Mouse (Mus musculus): ENCODE data around the gene Slc38a10. TPM values are rescaled to one million over a fixed set of nuclear protein-coding genes. Genes with fewer than 3 reads are reported as not detected.

Gene Slc38a10
- total RNA-seq, 2 experiments from 2014 or later, result 43.0 to 43.4 TPM

DNA sequence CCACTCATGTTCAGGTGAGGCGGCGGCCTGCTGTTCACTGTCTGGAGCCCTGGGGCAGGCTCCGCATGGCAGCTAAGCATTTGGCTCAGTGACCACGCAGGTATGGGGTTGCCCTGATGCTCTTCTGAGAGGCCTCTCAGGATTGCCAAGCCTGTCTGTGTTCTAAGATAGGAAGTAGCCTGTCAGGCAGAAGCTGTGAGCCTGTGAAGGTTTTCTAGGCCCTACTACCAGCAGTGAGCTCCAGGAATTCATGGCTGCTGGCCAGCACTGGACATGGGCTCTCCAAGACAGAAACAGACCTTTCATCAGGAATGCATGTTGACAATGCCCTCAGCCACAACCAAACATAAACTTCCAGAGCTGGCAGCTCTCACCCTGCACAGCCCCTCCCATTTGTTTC lies 39.0 kb downstream of the Slc38a10 start:
- no peak for DNase-seq
- intact Hi-C loops (cut with DNase I), result loop anchor here (5.0 kb wide), 1 partner anchor 195 kb away; no protein-coding TSS in a partner anchor

DNA sequence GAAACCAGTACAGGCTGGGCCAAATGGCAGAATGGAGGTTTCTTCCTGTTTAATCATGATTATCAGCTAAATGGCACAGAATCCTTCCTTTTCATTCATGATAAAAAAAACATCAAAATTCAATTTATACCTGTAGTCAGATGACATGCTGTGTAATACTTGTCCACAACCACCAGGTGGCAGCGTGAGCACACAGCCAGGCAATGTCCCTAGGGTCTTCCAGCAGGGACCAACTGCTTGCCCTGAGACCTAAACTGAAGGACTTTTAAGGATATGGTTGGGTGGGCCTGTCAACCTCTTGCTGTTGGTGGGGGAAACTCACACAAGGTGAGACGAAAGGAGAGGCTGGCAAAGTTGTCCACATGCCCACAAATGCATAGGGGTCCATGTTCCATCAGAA lies 40.1 kb downstream of the Slc38a10 start:
- intact Hi-C loops (cut with DNase I), result loop anchor here (5.0 kb wide), 1 partner anchor 196 kb away; no protein-coding TSS in a partner anchor
- peak in 1 of 2 experiments; percentile 40 for DNase-seq

DNA sequence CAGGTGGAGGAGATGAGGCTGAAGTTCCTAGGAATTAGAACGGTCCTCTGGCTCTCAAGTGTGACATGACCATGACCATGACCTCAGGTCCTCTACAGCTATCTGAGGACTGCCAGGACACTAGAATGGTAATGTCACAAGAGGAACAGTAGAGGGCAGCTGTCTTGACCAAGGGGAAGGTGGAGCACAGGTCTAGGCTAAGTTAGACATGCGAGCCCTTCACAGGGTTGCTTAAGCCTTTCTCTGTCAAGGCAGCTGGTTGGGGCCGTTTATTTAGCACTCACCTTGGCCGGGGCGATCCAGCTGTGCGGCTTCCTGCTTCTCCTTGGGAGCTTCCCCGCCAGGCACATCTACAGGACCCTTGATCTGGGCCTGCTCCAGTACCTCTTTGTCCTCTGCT lies 40.6 kb downstream of the Slc38a10 start:
- intact Hi-C loops (cut with DNase I), result loop anchor here (5.0 kb wide), 1 partner anchor 197 kb away; no protein-coding TSS in a partner anchor

DNA sequence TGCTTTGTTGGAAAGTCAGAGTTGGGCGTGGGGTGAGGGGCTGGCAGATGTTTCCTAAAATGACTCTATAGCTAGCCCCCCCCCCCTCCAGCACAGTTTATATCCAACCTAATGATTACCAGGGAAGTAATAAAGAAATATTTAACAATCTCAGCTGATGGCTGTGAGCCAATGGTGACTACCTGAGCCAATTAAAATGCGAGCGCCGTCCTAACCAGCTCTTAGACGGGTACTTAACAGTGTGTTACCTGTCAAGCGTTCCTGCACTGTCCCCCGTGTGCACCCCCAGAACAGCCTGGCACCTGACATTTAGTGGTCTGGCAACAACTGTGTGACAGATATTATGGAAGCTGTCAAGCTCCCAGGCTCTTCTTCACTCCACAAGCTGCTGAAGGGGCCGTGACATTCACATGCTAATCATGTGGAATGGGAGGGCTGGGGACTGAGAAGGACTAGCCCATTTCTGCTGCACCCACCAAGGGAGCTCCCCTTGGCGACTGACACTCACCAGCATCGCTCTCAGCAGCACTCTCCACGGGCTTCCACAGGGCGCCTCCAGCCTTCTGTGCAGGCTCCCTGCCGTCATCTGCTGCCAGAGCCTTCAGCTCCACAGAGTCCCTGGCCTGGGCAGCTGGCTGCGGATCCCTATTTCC lies 41.5 kb downstream of the Slc38a10 start:
- intact Hi-C loops (cut with DNase I), result loop anchor here (5.0 kb wide), 1 partner anchor 198 kb away; no protein-coding TSS in a partner anchor
- DNase-seq, result no peak

More for the DNA sequence above, 40.6 kb downstream of the Slc38a10 start:
- no peak for DNase-seq

DNA sequence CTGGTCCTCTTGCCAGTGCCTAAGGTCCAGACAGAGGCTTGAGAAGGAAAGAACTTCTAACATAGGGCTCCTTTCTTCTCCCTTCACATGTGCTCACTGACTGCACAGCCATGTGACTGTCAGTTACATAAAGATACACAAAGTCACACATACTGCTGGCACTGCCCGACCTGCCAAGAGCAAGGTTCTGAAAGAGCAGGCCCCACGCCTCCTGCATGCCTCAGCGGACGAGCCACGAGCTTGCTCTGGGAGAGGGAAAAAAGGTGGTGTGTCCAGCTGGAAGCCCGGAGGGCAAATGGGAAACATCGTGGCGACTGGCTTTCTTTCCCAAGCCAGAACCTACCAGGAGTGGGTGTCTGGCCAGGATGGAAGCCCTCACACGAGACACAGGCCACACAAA lies 43.4 kb downstream of the Slc38a10 start:
- no peak for DNase-seq
- intact Hi-C loops (cut with DNase I), result no loop called here

DNA sequence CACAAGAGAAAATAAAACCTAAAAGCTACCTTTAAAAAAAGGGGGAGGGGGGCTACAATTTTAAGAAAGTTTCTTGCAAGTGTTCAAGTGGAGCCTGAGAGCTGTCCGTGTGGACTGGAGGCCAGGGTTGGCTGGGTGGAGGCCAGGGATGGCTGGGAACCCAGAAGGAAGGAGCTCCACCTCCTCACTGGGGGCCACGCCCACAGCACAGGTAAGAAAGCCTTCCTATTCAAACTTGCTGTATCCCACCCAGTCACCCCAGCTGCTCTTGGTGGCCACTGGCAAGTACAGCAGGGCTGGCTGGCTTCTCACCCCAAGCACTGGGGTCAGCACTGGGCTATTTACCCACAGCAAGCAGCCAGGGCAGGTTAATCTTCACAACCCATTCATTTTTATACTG lies 44.1 kb downstream of the Slc38a10 start:
- DNase-seq, result no peak
- intact Hi-C loops (cut with DNase I), result no loop called here

DNA sequence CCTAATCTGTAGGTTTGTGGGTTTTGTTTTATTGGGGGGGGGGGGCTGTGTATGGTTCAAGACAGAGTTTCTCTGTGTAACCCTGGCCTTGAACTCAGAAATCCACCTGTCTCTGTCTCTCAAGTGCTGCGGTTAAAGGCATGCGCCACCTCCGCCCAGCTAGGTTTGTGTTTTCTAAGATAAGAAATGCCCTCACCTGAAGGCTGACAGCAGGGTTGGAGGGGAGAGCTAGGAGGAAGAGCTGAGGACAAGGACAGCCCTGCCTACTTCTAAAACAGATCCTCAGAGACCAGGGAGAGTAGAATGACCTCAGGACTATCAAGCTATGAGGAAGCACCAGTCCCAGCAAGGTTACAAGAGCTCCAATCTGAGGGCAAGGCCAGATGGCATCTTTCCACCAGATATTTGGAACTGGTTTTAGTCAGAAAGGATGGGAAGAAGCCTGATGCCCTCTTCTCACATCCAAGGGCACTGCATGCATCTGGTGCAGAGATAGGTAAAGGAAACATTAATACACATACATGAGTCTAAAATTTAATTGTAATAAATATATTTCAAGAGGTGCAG lies 47.6 kb downstream of the Slc38a10 start:
- intact Hi-C loops (cut with DNase I), result no loop called here

DNA sequence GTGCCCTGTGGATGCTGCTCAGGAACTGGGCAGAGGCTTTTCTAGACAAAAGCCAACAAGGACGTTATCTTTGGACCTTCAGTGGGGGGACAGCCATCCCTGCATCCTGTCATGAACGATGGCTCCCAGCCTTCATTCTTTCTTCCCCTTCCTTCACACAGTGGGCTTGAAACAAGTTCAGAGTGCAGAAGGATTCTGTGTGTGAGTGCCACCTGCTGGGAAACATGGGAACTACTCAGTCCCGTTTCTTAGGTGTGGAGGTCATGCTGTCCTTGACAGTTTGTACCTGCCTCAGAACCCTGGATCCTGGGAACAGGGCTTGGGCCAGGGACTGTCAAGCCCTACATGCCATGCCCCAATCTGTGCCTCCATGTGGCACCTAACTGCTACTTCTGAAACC lies 50.1 kb downstream of the Slc38a10 start:
- peak; percentile 34 to 47 for DNase-seq
- intact Hi-C loops (cut with DNase I), result loop anchor here (2.0 kb wide), 1 partner anchor 70 kb away; no protein-coding TSS in a partner anchor

More for the DNA sequence above, 47.6 kb downstream of the Slc38a10 start:
- no peak for DNase-seq

DNA sequence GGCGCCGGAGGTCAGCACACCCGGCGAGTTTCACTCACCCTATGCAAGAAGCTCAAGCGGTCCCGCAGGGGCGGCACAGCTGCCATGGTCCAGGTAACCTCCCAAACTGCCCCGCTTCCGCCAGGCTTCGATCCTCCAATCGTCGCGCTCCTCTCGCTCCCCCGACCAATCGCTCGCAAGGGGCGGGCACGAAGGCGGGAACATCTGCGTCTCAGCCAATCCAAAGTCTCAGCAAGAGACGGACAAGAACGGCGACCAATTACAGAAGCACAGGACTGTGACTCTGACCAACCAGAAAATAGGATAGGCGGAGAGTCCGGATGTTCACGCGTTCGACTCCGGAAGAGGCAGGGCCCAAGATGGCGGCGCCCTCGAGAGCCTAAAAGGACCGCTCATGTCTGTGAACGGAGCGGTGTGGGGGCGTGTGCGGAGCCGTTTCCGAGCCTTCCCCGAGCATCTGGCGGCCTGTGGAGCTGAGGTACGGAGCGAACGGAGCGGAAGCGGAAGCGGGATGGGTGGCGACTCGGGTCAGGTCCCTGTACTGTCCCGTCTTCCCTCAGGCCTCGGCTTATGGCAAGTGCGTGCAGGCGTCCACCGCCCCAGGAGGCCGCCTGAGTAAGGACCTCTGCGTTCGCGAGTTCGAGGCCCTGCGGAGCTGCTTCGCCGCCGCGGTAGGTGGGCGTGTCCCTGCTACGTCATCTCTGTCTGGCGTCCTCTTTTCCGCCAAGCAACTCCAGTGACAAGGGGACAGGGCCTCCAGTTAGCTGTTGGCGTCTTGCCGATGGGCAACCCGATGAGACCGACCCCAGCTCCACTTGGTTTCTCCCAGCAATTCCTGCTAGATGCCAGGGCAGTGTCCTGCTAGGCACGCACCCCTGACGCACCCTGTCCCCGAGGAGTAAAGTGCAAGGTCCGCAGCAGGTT lies 52.3 kb downstream of the Slc38a10 start, which contains the start of the genes Tepsin and Ndufaf8:
Gene Tepsin, minus strand, starts transcription at position 144 of the 924 bp plus-strand sequence.
Gene Ndufaf8, plus strand, starts transcription at position 341 of the 924 bp plus-strand sequence.
- peak; percentile 92 to 100 for DNase-seq
- intact Hi-C loops (cut with DNase I), result no loop called here

DNA sequence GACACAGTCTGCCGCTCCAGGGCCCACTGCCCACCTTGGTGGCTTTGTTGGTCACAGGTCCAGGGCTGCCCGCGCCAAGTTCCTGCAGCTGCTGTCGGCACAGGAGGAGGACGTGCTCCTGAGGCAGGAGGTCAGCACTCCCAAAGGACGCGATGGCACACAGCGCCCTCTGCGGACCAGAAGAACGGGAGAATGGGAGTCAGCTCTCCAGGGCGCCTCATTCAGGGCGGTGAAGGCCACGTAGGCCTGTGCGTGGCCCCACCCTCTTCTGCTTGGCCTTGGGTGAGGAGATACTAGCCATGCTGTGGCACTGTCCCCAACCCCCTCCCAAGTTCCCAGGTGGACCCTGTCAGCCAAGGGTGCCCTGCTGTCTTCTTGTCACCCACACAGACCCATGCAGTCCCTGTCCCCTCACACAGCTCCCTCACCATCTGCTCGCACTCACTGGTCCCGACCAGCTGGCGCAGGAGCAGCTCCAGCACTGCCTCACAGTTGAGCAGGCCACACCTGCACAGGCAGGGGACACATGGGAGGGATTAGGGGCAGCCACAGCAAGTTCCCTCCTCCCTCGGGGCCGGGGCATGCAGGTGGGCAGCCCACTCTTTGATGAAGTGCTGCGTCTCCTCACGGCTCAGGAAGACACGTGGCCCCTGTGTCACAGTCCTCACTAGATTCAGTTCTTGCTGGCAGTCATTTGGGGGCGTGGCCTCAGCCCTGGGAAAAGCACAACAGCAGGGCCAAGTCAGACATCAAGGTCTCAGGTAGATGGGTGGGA lies 58.1 kb downstream of the Slc38a10 start:
- no peak for DNase-seq
- intact Hi-C loops (cut with DNase I), result no loop called here

DNA sequence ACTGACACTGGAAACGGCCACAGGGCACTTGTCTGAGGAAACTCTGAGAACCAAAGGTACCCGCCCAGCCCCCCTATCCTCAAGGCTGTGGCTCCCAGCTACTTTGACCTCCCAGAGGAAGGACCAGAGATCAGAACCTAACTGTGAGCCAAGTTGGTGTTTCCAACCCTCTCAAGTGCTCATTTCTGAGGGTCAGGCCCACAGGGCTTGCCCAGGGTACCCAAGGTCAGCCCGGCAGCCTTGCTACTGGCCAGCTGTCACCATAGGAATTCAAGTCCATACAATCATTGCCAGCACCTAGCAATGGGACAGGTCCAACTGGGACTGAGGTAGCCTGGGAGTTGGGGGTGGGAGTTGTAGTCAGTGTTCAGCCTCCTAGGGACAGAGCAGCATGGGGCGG lies 60.5 kb downstream of the Slc38a10 start:
- intact Hi-C loops (cut with DNase I), result no loop called here

DNA sequence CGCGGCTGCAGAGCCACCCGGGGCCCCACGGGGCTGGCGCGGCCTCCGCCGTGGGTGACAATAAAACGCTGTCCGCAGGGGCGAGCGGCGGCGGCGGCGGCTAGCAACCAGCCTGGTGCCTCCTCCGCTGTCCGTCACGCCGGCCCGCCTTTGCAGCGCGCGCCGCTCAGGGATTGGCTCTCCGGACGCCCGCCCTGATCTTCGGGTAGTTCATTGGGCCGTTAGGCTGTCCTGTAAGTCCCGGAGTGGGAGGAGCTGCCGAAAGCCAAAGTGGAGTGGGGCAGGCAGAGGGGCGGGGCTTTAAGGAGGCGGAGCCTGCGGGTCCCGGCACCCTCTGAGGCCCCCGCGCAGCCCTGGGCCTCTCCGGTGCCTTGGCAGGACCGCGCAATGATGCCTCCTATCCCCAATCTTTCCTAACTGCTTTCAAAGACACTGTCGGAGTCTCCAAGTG lies 64.4 kb downstream of the Slc38a10 start, which contains the start of gene Cep131:
Gene Cep131, minus strand, starts transcription at position 126 of the 451 bp plus-strand sequence.
- intact Hi-C loops (cut with DNase I), result no loop called here
- DNase-seq, result peak; percentile 94 to 97

More for the DNA sequence above, 60.5 kb downstream of the Slc38a10 start:
- no peak for DNase-seq

DNA sequence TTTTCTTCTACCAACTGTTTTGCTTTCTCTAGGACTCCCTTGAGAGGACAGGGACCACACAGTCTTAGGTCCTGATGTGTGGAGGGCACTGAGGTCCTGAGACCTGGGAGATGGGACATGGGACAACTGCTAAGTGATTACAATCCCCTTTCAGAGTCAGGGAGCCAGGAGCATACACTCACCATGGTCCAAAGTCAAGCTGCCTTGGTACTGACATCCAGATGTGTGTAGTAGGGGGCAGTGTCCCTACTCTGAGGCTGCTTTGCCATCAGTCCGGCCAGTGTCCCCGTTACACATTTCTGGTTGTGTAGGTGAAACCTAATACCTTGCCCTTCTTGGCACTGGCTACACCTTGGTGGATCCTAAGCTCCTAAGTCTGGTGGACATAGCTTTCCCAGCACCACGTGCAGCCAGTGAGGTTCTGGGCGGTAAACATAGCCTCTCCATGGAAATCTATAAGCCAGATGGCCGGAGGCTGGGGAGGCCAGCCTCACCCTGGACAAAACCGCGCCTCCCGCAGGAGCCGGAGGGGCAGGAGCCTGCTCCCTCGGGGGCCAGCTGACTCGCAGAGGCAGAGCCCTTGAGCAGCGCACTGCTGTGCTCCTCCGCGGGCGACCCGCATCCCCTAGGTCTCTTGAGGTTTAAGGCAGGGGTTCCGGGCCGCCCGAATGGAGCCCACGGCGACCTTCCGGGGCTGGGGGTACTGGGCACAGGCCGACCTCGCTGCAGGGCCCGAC lies 65.1 kb downstream of the Slc38a10 start:
- intact Hi-C loops (cut with DNase I), result no loop called here

DNA sequence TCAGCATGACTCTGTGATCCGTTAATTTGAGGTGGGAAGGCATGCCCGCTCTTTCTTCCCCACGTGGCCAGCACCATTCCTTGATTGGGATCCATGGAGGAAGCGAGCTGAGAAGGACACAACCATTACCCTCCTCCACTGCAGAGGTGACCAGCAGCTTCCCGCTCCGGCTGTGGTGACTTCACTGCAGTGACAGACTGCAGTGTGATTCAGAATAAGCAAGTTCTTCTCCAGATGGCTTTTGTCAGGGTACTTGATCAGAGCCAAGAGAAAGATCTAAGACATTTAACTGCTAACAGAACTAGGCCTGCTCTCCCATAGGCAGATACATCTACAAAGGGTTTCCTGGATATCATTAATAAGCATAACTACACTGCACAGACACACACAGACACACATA lies 70.9 kb downstream of the Slc38a10 start:
- intact Hi-C loops (cut with DNase I), result no loop called here
- no peak for DNase-seq

More for the DNA sequence above, 65.1 kb downstream of the Slc38a10 start:
- DNase-seq, result peak in 1 of 2 experiments; percentile 44

DNA sequence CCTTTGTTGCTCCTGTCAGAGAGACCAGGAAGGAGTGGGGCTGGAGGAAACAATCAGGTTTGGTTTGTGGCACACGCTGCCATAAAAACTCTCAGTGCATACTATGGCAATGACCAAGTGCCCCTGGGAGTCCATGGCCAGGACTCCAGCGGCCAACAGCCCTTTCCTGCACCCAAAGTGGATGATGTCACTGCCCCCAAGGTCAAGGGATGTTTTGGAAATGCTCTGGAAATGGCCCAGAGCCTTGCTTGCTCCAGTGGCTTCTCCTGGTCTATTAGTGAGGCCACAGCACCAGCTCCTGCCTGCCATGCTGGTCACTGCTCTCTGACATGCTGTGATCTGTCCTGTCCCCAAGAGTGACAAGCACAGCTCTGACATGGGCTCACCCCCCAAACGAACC lies 75.0 kb downstream of the Slc38a10 start:
- intact Hi-C loops (cut with DNase I), result no loop called here
- no peak for DNase-seq

DNA sequence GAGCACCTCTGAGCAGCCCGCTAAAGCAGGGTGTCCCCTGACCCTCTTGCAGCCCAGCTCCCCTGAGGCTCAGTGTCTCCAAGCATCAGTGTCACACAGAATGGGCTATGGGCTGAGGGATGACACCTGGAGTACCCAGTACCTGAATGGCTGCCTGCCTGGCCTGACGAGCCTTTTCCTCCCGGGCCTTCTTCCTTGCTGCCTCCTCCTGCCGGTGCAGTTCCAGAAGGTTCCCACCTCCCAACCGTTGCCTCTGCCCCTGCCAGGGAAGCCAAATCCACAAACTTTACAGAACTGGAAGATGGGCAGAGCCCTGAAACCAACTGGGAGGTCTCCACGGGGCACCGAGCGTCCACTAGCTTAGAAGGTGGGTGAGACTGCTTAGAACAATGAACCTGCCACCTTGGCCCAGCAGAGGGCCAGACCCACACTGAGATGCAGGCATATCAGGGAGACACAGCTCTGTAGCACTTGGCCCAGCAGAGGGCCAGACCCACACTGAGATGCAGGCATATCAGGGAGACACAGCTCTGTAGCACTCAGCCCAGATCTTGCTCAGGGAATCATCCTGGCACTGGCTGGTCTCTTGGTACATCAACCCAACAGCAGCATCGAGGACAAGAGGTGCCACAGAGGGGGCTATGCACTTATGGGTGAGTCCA lies 78.0 kb downstream of the Slc38a10 start:
- DNase-seq, result no peak
- intact Hi-C loops (cut with DNase I), result no loop called here

DNA sequence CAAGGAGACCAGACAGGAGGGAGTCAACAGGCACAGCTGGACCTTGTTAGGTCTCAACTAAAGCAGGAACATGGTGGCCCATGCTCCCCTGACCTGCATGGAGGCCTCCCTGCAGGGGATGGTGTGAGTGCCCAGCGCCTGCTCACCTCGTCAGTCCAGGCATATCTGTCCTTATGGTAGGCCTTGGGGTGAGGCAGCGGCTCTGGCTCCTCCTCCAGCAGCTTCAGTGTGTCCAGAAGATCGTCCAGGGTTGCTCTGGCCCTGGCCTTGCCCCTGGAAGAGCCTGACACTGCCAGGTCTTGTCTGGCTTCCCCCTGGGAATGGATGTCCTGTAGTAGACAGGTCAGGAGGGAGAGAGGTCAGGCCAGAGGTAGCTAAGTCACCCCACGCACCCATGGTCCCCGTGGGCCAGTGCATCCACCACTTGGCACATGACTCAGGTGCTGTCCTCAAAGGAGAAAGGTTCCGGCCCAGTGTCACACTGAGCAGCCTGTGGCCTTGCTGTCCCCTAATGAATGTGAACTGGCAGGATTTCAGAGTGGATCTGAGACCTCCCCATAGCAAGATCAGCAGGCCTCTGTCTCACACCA lies 79.3 kb downstream of the Slc38a10 start:
- no peak for DNase-seq
- intact Hi-C loops (cut with DNase I), result no loop called here

DNA sequence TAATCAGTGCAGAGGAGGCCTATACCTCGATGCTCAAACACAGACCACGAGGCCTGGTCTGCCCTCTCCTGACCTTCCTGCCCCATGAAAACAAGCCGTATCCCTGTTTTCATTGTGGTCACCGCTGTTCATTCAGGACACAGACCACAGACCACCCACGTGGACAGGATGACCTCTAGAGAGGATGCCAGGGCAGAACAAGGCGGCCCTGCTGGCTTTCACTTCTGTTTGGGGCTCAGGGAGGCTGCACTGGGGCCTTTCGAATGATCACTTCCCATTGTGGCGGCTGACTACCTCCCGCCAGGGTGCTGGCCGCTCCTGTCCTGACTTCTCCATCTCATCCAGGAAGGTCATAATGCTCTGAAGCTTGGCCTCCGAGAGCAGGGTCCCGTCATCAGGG lies 80.1 kb downstream of the Slc38a10 start:
- intact Hi-C loops (cut with DNase I), result no loop called here
- no peak for DNase-seq
